Mouse (Mus musculus): ENCODE data around the gene Tubb2a.

DNA sequence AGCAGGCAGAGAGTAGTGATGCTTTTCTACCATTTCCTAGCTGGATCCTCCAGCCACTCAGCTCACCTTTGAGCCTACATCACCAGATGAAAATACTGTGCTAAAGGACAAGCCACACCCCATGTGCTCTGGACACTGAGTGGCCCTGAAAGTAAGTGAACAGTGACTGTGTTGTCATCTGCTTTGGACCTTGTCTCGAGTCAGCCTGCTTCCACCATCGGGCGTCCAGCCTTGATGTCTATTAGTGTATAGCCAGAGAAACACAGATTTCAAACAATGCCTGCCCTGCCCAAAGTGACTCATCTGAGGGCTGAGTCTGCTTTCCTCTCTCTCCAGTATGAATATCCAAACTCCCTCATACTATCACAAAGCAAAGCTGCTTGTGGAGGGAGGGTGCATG is 2.0 kb upstream of the Tubb2a start:
- TF ChIP-seq CTCF (IDR thresholded peaks at IDR 0.05; ENCODE audit: control insufficient read depth, insufficient read depth, insufficient read length) (no peak), MAX (IDR thresholded peaks at IDR 0.05) (no peak), MYOD1 (IDR thresholded peaks at IDR 0.05; ENCODE audit: control insufficient read depth, insufficient read length, low read depth) (no peak), USF1 (IDR thresholded peaks at IDR 0.05; ENCODE audit: low read depth) (no peak)

Data from C2C12 (cell line).